Mouse (Mus musculus): ENCODE results near the gene Cacnb3.
"Not testable (repeated sequence)": the region's sequence is repeated elsewhere in the genome, so short reads cannot be mapped to it uniquely, and the experiment has no call there.

Gene Cacnb3

DNA sequence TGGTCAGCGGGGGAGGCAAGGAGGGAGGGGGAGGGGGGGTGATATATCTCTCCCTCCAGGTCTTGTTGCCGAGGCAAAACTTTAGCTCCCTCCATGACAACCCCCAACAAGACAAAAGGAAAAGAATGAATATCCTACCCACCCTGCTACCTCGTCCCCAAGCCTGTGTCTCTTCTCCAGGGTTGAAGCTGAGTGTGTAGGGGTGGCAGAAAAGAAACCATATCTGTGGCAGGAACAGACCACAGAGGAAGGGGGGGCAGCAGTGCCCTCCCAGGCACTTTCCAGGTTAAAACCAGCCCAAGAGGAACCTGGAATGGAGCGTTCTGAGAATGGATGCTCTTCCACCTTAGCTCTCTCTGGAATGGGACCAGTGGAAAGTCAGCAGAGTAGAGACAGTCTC is at the start of gene Cacnb3:
Cacnb3 (plus strand) TSS at position 301 of the 400 bp plus-strand sequence.
- no peak for DNase-seq (ENCODE audit: low spot score in 2 of 2)

DNA sequence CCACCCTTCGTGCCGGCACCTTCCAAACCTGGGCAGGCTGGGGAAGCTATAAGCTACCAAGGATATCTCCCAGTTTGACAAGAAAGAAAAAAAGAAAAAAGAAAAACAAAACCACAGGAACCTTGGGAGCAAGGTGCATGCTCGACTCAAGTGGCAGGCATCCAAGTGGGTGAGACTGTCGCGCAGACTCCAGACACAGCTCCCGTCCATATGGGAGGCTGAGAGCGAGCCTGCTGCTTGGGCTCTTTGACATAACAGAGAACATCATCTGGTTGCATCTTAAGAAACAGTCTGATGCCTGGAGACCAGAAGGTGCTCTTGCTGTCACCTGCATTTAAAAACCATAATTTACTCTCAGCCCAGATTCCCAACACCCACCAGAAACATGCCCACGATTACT is 48.2 kb upstream of the Cacnb3 start:
- DNase-seq (ENCODE audit: low spot score in 2 of 2) = no peak

DNA sequence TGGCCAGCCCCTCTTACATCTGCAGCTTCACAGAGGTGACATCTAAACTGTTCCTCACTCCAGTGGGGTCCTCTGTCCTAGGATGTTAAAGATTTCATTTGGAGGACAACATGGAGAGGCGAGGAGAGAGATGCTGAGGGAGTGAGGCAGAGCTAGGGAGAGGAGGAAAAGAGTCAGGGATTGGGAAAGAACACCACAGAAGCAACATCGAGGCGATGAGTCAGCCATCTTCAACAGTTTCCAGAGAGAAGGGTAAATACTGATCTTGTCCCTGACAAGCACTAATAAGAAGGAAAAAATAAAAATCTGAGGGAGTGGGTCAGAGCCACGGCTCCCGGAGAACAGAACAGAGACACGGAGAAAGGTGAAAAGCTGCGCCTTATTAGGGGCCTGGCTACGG is 47.6 kb upstream of the Cacnb3 start:
- DNase-seq (ENCODE audit: low spot score in 2 of 2) = no peak

DNA sequence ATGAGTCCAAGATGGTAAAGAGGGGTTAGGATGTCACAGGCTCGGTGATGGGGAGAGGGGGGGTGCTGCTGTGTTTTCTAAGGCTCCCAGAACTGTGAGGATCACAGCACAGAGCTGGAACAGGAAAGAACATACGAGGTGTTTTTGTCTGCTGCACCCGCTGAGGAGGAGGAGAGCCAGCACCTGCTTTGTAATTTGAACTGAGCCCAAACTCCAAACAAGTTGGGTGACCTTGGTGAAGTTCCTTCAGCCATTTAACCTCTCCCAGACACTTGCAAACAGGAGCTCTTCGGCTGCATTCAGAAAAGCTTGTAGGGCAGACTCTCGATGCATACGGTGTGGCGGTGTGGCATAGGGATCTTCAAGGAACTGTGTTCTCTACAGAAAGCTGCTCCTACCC is 45.2 kb upstream of the Cacnb3 start:
- no peak for DNase-seq (ENCODE audit: low spot score in 2 of 2)

DNA sequence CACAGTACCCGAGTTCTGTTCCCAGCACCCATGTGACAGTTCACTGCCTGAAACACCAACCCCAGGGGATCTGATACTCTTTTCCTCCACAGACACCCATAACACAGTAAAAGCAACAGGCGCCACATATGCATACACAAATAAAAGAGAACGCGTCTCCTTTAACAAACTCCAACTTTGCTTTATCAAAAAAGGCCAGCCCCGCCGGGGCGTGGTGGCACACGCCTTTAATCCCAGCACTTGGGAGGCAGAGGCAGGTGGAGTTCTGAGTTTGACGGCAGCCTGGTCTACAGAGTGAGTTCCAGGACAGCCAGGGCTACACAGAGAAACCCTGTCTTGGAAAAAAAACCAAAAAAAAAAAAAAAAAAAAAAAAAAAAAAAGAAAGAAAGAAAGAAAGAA is 44.5 kb upstream of the Cacnb3 start:
- DNase-seq (ENCODE audit: low spot score in 2 of 2) = not testable (repeated sequence)

DNA sequence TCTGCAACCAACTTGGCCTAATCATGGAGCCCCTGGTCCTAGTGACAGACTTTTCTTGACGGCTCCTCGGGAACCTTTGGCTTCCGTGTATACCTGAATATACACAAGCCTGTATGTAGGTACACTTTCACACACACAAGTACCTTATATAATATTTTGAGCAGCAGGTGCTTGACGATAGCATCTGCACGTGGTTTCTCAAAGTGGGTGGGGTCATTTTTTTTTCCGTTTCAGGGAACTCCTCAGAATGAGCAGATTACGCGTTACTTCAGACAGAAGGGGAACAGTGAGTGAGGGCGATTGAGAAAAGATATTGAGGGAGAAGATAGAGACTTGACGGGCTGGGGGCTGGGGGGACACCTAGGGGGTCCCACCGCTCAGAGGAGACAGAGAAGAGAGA is 42.9 kb upstream of the Cacnb3 start:
- no peak for DNase-seq (ENCODE audit: low spot score in 2 of 2)

DNA sequence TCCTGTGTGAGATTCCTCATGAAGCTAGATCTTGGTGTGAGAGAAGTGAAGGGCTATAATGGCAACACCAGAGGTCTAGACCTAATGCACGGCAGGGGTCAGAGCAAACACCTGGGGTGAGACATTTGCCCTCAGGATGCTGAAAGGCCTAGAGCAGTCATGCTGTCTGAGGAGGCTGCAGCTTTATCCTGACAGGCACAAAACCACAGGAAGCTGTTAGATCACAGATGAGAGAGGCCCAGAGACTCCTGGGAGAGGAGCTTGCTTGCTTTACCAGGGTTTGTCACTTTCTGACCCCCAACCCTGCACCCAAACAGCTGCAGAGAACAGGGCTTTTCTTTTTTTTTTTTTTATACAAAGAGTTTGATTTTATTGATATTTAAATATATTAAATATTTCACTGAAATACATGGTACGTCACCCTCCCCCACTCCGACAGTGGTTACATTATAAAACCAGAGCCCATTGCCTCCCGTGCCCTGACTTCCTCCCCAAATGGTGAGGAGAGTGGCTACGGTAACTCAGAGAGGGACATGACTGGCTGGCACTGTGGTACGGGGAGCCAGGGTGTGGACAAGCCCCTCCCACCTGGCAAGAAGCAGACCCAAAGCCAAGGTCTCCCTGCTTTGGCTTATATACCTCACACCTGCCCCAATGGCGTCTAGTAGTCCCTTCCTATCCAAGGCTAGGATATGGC is 40.9 kb upstream of the Cacnb3 start:
- DNase-seq (ENCODE audit: low spot score in 2 of 2) = no peak

DNA sequence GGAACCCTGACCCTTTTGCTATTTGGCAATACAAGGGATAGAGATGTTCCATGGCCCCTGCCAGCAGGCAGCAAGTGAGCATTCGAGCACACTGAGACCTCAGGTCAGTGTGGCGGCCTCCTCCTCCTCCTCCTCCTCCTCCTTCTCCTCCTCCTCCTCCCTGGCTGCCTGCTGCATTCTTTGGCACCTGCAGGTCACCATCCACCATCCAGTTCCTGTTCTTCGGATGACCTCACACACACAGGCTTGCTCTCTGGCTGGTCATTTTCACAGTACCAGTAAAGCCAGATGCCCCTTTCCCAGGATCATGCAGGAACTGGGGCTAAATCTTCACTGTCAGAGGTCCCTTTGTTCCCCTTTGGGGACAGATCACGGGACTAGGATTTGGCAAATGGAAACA is 39.2 kb upstream of the Cacnb3 start:
- DNase-seq (ENCODE audit: low spot score in 2 of 2) = no peak

DNA sequence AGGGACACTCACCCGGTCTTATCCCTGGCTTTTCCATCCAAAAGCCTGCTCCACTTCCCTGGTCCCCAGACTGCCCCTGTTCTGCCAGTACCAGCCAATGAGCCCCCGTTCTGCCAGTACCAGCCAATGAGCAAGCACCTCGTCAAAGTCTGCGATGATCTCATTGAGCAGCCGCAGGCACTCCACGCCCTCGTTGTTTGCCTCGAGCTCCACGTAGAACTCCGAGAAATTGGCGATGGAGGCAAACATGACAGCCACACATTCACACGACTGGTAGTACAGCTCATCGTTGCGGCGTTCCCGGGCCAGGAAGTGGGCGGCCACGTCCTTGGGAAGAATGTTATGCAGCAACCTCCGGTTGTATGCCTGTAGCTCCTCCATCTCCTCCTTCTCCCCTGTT is 36.4 kb upstream of the Cacnb3 start:
- DNase-seq (ENCODE audit: low spot score in 2 of 2) = no peak

DNA sequence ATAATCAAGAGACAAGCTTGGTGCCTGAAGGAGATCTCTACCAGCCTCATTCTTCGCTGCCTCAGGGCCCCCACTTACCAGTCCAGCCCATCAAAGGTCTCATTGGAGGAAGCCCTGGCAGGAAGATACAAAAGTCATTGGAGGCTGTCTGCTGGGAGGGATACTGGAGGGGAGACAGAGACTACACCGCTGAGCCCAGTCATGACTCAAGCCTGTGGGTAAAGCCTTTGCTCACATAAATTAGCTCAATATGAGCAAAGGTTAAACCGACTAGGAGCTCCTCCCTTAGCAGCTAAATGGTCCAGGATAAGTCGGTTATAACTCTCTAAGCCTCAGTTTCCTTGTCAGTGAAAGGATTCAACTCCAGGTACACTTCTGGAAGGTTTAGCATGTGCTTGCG is 35.6 kb upstream of the Cacnb3 start:
- DNase-seq (ENCODE audit: low spot score in 2 of 2) = no peak

DNA sequence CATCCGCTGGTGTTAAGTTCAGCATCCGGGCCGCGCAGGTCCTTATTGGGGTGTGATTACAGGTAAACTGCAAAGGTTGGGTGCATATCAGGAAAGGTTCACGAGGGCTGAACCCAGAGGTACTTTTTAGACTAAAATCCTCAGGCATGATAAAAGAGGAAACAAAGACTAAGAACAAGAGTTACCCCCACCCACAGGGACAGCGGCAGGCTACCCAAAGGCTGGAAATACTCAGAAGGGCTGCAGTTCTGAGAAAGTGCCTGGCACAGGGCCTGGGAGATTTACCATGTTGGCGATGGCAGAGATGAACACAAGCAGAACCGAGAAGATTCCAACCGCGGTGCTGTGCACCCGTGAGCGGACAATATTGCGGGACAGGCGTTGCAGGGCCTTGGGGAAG is 34.0 kb upstream of the Cacnb3 start:
- no peak for DNase-seq (ENCODE audit: low spot score in 2 of 2)

DNA sequence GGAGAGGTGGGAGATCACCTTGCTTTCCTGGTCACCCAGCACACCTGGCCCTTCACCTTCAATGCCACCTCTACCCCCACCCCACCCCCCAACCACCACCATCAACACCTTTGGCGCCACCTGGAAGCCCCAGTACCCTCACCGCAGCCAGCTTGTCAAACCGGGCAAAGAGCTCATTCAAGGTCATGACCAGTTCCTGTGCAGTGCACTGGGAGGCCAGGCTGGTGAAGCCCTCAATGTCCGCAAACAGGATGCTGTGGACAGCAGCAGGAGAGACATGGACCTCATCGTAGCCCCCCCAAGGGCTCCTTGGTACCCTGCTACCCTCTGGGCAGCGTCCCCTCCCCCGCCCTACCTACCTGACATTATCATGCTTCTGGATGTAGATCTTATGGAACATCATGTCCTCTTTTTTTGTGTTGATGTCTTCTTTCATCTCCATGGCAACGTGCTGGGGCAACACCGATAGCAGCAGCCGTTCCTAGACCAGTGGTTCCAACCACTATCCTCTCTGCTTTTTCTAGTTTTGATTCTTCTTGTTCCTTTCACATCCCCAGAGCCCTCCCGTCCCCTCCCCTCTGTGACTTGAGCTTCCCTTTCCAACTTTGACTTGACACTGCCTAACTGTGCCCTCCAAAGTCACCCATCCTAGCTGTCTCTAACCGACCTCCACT is 30.5 kb upstream of the Cacnb3 start:
- no peak for DNase-seq (ENCODE audit: low spot score in 2 of 2)

DNA sequence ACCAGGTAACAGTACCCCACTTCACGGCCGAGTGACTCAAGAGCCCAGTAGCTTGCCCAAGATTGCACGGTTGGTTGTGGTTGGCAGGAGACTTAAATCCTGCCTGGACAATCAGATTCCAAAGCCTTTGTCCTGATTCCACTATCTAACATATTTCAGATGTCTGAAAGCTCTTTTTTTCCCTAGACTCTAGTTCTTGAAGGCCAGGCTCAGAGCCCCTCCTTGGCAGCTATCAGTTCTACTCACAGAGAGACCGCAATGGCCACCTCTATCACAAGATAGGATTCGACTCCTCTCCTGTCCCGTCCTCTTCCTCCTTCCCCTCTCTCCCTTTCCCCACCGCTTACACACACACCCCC is 28.8 kb upstream of the Cacnb3 start:
- DNase-seq (ENCODE audit: low spot score in 2 of 2) = no peak

DNA sequence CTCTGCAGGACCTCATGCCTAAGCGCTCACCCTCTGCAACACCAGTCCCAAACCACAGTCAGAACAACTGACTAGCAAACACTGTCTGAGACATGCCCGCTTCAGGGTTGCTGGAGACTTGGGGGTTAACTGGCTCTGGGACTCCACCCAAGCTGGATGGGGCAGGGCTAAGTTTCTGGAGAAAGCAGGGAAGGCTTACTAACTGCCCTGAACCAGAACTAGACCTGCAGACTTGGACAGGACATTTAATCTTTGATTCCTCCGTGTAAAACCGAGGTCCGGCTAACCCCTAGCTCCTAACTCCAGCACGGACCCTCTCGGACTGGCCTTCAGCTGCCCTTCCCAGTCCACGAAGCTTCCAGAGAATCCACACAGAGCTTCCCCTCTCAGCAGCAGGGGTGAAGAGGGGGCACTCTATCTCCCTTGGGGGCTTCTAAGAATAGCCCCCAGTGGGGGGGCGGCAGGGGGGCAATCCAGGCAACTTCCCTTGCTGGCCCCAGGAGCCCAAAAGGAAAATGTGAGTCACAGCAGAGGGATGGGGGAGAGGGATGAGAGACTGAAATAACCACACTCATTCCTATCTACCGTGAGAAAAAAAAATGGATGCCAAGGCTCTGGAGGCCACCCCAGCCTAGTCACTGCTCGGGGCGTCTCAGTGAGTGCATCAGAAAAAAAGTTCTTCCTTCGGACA is 28.3 kb upstream of the Cacnb3 start:
- DNase-seq (ENCODE audit: low spot score in 2 of 2) = no peak

DNA sequence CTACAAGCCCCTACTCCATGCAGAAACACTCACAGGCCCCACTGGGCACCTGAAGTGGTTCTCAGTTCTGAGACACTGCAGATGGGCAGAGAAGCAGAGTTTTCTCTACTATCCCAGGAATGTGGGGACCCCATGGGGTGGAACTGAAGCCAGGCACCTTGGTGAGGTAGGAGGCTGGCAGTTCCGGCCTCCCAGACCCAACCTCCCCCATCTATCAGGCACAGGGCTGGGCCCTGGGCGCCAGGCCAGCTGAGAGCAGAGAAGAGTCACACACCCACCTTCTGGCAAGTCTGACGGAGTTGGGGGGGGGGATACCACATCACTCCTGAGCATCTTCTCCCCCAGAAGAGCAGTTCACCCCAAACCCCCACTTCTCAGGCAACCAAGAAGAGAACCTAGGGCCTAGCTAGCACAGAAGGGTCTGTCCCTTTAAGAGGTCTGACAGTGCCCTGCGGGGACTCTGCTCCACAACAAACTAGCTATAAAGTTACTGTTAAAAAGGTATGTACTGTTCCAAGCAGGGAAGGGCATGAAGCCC is 27.6 kb upstream of the Cacnb3 start:
- no peak for DNase-seq (ENCODE audit: low spot score in 2 of 2)

DNA sequence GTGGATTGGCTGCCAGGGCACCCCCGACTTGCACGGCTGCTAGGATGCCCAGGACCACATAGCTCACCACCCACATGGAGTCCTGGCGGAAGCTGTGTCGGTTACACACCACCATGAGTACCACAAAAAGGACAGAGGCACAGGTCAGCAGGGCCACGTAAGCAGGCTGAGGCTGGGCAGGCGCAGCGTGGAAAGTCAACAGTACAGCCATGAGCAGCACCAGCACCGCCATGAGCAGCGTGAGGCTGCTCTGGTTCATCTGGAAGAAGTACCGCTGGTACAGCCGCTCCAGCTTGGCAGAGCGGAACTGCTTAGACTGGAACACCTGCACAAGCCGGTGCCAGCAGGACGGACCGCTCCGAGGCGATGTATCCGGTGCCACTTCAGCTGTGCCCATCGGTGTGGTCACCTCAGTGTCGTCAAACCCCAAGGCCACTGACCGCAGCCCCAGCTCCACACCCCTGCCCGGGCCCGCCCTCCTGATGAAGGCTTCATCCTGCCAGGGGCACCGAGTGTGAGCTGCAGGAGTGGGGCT is 26.5 kb upstream of the Cacnb3 start:
- DNase-seq (ENCODE audit: low spot score in 2 of 2) = no peak

DNA sequence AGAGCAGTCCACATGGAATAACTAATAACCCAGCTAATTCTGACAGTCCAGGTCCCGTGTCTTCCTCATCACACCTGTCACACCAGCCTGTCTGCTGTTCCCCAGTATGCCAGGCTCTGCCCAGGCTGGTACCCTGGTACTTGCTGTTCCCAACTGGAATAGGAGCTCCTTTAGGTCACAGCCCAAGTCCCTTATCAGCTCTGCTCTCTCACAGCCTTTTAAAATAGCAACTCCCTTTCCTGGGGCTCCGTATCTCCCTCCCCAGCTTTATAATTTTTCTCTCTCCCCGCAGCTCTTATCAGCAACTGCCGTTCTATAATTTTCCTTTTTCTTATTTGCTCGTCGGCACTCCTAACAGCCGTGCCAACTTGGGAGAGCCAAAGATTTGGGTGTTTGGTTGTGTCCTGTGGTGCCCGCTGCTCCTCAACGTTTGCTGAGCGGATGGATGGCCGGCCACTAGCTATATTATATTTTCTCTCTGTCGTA is 24.5 kb upstream of the Cacnb3 start:
- no peak for DNase-seq (ENCODE audit: low spot score in 2 of 2)

DNA sequence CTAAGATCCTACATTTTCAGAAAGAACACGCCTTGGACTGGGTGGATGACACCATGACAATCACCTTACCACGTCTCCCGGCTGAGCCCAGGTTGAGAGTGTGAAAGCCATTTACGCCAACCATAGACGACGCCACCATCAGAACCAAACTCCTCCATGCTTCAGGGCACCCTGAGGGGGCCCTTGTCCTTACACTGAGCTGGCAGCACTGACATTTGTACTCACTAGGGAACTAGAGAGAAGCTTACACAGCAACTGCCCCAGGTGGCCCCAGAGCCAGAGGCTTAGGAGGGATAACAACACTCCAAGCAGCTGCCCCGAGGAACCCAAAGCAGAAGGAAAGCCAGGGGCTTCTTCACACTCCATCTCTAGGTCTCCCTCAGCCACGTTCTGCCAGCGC is 23.9 kb upstream of the Cacnb3 start:
- DNase-seq (ENCODE audit: low spot score in 2 of 2) = no peak

DNA sequence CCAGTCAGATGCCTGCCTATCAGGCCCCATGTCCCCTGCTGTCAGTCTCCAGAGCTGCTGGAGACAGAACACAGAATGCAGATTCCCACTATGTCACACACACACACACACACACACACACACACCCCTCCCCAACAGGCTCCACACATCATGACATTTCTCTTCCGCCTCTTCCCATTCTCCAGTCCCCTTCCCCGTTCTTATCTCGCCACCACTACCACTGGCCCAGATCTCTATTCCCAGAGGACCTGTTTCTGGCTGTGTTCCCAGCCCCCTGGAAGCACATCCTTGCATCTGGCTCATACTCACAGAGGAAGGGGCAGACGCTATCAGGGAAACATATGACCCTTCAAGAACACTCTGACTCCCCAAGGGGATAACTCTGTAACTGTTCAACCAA is 23.1 kb upstream of the Cacnb3 start:
- DNase-seq (ENCODE audit: low spot score in 2 of 2) = no peak

DNA sequence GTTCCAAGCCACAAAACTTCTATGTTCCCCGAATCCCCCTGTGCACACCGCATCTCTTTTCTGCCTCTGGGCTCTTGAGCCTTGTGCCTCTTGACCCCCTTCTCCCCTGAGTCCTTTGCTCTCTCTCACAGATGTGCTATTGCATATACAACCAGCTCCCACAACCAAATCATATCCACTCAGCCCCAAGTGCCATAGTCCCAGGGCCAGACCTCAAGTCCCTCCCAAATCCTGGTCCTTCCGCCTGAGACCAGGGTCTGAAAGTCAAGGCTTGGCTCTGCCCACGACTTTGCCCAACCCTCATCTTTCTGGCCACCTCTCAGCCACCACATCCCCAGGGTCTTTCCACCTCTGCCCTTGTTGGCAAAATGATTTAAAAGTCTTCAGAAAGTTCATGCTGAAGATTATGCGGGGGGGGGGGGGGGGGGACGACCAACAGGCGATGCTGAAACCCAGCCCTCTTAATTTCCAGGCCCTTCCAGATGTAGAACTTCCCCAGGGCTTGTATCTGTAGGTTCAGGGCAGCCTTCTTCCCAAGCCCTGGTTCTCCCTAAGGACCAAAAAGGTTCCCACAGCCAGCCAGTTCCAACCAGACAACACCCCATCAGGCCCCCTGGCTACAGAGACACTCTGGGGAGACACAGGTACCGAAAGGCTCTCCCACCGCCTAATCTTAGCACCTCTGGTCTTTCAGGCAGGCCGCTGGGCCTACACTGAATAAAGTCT is 22.4 kb upstream of the Cacnb3 start:
- DNase-seq (ENCODE audit: low spot score in 2 of 2) = no peak

DNA sequence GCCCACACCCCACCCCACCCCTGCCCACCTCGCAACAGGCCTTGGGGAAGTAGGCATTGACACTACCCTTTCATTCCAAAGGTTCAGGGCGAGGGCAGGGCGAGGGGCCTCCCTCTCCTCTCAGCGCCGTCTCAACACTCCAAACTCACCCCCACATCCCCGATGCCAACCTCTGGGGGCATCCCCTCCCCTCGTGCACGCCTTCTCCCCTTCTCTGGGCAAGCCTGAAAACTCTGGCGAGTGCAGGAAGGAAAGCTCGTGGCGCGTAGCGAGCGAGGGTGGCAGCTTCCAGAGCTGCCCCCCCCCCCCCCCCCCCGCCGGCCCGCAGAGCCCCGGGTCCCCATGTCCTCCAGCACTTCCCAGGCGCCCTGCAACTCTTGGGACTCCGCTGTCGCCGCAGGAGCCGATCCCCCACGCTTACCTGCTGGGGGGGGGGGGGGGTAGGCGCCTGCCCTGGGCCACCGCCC is 21.8 kb upstream of the Cacnb3 start:
- DNase-seq (ENCODE audit: low spot score in 2 of 2) = no peak

Data from natural killer cell, adult 2 months (primary cell).